Mouse (Mus musculus) mouse trophoblast stem cell (cell line): ENCODE results near the gene Igsf9b.

Source experiments
- in situ Hi-C, 2 experiments: fragments of 300-500 bp; cut with MseI, MboI; formaldehyde crosslinking; loops; 2 replicates in 1 of 2; 3 replicates in 1 of 2; pipeline ENCODE4 v1.15.1; 2025

Gene Igsf9b

DNA sequence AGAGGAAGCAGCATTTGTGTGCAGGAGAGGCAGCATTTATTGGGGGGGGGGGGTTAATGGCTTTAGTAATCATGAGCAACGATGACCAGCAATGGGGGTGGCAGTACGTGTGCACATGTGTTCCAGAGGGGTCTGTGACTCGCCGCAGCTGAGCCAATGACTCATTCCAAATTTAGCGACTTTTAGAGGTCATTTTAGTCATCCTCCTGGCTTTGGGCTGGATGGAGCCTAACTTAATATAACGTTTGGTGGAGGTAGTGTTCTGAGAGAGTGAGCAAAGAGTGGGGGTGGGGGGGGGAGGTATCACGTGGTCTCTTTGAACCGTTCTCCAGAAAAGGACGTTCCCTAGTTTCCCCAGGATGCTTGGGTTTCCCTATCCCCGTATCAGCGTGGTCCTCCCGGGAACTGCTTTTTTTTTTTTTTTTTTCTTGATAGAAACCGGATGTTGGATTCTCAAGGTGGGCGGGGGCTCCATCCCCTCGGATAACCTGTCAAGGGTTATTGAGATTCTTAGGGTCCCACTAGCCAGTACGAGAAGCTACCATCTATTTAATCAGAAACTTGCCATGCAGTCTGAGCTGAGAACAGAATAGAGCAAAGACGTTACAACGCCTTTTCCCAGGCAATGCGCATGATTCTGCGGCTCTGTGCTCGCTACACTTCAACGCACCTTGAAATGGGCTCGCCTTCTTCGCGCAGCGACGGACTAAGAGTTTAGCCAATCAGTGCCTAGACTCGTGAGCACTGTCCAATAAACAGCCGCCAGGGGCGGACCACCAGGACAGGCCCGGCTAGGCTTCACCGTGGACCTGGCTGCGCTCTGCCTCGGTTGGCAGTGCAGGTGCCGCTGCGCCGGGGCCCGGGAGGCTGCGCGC is at the start of gene Igsf9b:
Gene Igsf9b (plus strand): TSS at position 794 of the 875 bp plus-strand sequence.
- in situ Hi-C loops, result no loop called here

DNA sequence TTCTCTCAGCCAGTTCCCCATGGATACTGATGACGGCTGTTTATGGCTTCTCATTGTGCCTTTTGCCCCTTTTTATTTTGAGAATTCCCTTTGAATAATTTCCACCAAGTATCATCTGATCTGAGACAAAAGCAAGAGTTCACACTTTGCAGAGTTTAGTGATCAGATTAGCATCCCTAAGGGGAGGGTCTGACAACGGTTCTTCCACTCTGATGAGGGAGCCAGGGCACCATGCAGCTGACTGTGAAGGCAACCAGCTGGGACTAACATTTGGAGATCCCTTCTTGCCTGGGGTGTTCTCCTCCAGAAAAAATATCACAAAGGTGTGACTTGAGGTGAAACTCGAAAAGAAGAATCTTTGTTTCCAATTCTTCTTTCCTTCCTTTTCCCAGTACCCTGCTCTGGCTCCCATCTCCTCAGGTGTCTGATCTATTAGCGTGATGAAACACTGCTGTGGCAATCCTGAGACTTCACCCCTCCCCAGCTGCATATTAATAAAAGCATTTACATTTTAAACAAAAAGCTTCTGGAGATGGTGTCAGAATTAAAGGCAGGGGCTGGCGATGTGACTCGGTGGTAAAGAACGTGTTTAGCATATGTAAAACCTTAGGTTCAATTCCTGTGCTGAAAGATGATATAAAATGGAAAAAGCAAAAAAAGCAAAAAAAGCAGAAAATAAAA is 46.8 kb upstream of the Igsf9b start:
- in situ Hi-C loops, result no loop called here

DNA sequence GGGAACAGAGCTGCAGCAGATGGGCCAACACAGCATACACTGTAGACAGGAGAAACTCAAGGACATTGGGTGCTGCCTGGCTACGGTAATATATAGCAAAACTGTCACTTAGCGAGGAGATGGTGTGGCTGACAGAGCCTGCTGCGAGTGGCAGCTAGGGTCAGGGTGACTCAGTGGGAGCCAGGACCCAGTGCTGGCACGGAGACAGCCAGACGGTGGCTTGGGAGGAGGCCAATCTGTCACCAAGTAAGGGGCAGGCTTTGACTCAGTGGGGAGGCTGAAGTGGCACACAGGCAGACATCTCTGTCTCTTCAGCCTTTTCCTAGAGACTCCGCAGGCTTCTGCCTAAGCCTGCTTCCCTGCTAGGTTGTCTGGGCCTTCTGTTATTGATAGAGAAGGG is 42.5 kb upstream of the Igsf9b start:
- in situ Hi-C loops, result no loop called here

DNA sequence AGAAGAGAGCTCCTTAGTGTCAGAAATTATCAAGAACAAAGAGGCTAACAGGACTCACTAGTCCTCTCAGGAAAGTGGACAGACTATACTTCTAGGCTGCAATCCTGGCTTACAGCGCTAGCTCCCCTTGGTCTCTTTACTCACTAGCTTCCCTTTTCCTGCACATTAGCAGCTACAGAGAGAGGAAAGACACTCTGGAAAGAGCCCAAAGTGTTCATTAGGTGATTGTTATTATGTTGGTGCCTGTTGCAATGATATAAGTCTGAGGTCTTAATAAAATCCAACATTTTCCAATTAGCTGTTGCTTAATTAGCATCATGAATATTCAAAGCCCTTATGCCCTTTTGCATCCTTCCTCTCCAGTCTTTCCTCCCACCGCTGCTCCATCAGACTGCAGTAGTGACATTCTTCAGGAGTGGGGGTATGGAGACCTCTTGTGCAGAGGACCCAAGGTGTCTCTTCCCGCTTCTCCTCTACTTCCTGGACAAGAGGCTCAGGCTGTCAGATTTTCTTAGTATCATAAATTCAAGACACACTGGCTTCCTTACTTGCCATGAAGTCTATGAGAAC is 38.5 kb upstream of the Igsf9b start:
- in situ Hi-C loops, result no loop called here

DNA sequence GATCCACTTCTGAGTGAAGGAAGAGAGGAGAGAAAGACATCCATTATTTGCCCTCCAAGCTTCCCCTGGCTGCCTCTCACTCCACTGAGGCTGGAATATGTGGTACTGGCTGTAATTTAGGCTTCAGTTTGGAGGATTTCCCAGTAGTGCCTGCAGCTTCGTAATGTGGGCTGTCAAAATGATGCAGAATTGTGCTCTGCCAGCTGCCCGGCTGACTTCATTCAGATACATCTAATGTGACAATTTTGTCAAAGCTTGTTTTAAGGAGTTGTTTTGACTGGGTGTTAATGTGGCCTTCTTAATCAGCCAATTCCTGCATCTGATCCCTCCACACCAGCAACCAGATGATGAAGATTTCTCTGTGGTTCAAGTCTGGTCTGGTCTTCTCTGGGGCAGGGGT is 37.1 kb upstream of the Igsf9b start:
- in situ Hi-C loops, result no loop called here

DNA sequence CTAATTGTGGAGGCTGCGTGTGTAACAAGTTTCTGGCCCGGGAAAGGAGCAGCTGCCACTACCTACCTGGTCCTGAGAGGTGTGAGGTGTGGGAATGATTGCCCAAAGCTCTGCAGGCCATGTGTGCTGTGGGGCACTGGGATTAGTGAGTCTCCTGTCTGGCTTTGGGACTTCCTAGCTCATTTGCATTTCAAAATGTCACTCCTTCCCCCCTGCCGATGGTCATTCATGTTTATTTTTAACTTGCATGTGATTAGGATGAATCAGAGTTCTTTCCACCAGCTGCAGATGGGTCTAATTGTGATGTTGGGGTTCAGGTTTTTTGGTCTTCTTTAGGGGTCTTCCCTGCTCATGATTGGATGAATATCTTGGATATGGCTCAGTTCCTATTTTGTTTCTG is 34.0 kb upstream of the Igsf9b start:
- in situ Hi-C loops, result no loop called here

DNA sequence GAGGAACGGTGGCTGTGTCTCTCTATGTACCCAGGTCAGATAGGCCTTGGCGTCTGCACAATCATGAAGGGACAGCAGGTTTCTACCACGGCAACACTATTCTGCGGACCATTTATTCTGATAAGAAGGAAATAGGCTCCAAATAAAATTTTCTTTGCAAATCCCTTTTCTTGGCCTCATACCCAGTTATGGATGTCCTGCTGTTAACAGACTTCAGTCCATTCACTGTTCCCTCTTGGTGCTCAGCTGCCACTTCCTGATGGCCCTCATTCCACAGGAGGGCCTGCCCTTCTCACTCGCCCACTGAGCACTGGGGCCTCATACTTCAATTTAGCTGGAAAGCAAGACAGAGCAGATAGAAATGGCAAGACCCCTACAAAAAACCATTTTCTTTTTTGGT is 31.1 kb upstream of the Igsf9b start:
- in situ Hi-C loops, result no loop called here

DNA sequence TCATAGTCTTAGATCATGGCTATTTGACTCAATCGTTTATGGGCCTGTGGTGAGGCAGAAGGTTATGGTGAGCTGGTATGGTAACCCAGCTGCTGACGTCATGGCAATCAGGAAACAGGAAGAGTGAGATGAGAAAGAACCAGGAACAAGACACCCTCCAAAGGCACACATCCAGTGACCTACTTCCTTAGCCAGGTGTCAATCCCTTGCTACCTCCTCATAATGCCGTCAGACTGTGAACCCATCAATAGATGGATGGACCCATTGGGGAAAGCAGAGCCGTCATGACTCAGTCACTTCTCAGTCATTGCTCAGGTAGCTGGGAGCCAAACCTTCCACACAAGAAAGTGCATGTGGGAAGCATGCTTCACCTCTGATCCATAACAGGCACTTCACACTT is 30.5 kb upstream of the Igsf9b start:
- in situ Hi-C loops, result no loop called here

DNA sequence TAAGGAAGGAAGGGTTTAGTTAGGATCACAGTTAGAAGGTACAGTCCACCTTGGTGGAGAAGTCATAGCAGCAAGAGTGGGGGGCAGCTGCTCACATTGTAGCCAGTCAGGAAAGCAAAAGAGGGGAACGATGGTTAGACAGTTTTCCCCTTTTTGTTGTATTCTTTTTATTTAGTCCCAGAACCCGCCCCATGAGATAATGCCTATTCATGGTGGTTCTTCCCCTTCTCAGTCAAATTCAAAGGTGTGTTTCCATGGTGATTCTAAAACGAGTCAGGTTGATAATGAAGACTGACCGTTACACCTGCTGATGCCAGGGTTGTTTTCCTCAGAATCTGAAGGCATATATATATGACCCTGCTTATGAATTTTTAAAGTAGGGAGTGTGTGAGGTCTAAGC is 29.7 kb upstream of the Igsf9b start:
- in situ Hi-C loops, result no loop called here

DNA sequence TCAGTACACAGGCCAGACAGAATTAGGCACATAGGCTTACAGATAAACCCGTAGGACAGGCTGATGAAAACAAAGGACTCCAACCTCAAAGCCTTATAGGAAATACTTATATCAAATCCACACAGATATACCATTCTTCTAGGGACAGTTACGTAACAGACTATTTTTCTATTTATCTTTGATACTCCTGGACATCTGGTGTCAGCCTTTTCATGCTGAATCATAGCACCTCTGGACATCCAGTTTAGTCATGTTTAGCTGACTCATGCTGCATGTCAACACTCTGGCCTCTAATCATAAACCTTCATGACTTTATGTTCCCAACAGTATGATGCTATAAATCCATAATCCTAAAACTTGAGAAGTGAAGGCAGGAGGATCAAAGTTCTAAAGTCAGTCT is 29.1 kb upstream of the Igsf9b start:
- in situ Hi-C loops, result no loop called here

DNA sequence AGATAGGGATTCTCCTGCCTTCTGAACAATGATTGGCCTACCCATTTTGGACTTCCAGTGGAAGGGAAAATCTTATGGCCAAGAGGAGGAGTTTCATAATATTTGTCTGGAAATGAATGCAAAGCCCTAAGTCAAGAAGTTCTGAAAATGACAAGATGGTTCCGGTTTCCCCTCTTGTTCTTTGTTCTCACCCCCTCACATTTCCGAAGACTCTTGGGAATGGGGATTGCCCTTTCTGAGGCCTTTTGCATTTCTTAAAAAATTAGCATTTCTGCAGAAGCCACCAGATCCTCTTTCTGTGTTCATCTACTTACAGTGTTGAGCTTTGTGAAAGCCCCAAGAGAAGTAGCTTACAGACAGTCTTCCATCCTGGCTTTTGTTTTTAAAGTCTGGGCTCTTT is 27.1 kb upstream of the Igsf9b start:
- in situ Hi-C loops, result no loop called here

DNA sequence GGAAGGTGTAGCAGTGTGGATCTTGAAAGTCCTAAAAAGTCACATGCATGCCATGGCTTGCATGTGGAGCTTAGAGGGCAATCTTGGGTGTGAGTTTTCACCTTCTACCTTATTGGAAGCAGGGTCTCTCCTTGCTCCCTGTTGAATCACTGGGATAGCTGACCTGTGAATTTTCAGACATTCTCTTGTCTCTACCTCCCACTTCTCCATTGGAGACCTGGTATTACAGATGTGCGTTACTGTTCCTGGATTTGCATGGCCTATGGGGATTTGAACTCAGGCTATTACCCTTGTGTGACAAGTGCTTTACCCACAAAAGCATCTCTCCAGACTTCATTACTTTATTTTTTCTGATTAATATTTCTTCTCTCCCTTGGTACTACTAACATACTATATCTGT is 26.1 kb upstream of the Igsf9b start:
- in situ Hi-C loops, result no loop called here

DNA sequence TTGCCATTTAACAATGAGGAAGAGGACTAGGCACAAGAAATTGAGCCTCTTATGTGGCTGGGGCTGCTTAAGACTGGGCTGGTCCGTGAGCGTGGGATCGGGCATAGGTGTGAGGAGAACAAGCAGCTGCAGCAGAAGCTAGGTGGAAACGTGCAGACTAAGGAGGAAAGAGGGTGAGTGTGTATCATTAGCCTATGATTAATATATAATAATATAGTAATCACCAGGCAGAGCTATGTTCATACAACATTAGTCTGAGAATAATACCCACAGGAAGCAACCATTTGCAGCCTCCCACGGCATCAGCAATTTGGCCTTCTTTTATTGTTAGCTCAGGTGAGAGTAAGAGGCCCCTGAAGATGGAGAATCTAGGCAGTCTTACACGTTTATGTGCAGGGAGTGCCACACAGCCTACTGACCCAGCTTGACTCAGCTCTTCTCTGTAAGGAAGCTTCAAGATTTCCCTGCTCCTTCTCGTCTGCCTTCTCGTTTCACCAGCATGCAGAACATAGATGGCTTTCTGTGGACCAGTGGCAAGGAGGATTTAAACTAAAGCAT is 22.6 kb upstream of the Igsf9b start:
- in situ Hi-C loops, result no loop called here

DNA sequence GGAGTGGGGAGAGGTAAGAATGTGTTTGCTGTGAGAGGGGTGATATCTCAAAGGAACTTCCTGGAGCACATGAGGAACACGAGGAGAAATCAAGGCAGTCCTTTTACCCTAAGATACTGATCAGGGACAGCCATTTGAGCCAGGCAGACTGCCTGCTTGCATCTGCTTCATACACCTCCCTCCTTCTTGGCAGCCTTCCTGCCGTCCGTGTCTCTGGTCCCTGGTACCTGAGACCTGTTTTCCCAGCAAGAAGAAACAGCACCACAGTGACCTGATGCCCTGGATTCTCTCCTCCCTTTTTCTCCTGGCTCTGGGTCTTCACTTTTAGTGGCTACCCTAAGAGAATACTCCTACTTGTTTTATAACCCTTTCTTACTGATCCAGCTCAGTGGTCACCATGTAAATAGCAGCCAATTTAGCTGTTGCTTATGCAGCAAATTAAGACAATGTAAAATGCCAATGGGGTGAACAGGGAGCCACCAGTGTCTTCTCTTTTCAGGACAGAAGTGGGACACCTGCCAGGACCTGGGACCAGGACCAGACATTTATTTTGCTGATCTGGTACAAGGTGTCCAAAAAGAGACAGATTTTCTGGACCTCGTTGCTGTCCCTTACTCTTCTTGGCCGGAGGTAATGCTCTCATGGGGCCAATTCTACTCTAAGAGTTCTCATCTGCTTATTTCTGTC is 21.5 kb upstream of the Igsf9b start:
- in situ Hi-C loops, result no loop called here

DNA sequence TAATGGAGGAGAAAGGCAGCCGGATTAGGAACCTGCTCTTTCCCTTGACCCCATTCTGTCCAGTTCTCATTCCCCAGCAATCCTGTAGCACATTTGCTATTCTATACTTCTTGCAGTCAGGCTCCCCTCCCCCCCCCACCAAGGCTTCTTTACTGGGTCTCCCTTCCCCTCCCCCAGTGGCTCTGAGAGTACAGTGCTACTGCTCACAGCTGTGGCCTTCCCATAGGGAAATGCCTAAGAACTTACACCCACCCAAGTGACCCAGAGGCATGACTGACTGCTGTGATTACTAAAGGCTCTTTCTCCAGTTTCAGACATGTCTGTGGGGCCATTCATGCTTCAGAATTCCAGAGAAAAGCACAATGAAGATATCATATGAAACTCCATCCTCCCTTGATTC is 20.0 kb upstream of the Igsf9b start:
- in situ Hi-C loops, result no loop called here

DNA sequence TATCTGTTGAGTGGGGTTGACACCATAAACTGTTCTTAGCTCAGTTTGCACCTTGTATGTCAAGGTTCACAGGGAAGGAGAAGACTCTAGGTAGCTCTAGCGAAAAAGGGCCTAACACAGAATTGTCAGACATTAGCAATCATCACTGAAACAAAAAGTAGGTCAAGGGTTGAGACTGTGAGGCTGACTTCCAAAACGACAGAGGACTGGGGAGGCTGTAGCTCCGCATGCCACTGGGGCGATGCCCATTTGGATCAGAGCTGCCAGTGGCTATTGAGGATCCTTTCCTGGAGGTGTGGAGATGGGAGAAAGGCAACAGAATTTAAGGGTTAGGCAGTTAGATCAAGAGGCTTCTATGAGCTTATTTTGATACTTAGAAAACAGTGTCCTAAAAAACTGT is 18.0 kb upstream of the Igsf9b start:
- in situ Hi-C loops, result no loop called here

DNA sequence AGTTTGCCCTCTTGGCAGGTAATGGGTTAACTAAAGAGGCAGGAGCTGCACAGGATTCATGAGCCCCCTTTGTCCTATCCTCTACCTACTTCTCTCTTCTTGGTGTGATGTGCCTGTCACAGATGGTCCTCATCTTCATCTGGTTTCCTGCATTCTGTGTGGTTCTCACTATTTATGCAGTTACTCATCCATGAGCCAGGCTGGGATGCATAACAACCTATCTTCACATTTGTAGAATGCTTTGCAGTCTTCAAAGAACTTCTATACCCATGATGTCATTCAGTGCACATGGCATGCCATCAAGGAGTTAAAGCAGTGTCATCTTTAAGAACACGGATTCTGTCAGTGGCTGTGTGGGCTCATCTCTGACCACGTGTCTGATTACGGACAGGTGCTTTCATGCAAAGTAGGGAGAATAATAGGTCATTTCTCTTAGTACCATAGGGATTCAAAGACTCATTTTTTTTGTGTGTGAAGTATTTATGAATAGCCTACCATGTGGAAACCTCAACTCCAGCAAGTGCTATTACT is 13.2 kb upstream of the Igsf9b start:
- in situ Hi-C loops, result no loop called here

DNA sequence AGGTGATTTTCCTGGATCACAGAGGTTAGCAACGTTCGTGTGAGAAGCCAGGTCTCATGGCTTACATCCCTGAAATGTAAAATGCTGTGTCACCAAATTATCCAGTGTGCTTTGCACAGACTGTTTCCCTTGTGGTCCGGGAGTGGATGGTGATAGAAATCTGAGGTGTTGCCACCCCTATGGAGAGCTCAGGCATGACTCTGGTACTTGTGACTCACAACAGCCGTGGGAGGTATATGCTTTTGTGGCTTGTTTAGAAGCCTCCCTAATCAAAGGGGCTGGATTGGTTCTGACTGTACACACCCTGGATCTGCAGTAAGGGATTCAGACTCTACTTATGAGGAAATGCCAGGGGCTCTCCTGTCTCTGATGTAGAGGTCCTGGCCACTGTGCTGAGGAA is 12.7 kb upstream of the Igsf9b start:
- in situ Hi-C loops, result no loop called here

DNA sequence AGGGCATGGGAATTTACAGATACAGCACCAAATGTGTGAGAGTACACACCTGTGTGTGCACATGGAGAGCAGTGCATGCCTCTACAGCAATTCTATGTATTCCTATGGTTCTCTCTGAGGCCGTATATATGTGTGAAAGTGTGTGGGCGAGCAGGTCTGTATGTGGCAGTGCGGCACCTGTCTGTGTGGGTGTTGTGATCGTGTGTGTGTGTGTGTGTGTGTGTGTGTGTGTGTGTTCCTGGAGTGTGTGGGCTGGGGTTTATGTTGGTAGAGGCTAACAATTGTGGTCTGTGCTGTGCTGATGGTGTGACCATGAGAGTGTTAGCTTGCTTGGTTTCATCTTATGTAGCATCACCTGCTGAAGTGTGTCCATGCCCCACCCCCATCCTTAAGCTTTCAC is 12.1 kb upstream of the Igsf9b start:
- in situ Hi-C loops, result no loop called here

DNA sequence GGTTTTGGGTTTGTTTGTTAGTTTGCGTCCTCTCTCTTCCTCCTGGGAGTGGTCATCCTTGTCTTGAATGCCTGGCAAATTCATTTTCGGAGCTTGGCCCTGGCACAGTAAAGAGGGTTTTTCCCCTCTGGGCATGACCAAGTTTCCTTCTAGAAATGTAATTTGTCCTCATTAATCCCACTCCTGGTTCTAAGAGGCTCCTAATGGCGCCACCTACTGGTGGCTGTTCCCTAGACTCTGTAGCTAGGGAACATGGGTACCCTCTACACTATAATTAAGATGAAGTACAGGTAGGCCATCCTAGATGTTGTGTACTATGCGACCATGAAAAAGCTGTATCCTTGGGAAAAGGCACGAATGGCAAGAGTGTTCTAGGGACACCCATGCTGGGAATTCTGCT is 11.6 kb upstream of the Igsf9b start:
- in situ Hi-C loops, result no loop called here

DNA sequence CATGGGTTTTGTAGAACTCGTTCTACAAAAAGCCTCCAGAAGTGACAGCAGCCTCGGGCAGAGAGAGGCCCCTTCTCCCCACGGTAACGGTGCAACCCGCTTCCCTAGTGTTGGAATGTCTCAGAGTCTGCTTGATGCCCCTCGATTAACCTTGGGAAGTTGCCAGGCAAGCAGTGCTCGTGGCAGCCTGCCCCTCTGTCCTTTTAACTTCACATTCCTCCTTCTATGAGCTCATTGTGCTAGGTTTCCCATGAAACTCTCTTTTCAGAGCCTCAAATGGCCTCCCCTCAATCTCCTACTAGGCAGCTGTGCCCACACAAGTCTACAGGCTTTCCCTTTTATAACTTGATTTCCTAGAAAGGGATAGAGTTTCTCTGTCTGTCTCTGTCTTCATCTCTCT is 10.6 kb upstream of the Igsf9b start:
- in situ Hi-C loops, result no loop called here
